Mouse (Mus musculus): ENCODE results near the gene Gnptab.

DNA sequence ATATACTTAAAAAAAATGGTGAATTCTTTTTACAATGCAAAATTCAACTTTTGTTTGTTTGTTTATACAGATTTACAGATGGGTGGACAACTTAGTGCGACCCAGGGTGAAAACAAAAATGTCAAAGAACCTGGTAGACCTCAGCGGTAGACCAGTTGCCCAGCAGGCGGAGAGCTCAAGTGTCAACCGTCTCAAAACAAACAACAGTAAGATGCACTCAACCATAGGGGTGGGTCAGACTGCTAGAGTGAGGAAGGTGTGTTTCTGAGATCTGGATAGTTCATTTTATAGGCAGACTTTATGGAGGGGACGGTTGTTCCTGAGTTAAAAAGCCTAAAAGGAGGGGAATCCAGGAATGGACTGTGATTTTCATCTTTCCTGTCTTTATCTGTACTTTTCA lies 109.7 kb downstream of the Gnptab start:
- TF ChIP-seq CTCF (IDR thresholded peaks at IDR 0.05; ENCODE audit: low read depth, low read length), result no peak
- TF ChIP-seq POLR2A (IDR thresholded peaks at IDR 0.05; ENCODE audit: extremely low read depth, insufficient read depth, low read length), result no peak
